Mouse (Mus musculus): ENCODE measurements around the gene Fam43a. TPM values are rescaled to one million over a fixed set of nuclear protein-coding genes. Genes with fewer than 3 reads are reported as not detected.

The Fam43a gene
- polyA plus RNA-seq, 1 experiment from 2014 or later = 7.2 TPM

DNA sequence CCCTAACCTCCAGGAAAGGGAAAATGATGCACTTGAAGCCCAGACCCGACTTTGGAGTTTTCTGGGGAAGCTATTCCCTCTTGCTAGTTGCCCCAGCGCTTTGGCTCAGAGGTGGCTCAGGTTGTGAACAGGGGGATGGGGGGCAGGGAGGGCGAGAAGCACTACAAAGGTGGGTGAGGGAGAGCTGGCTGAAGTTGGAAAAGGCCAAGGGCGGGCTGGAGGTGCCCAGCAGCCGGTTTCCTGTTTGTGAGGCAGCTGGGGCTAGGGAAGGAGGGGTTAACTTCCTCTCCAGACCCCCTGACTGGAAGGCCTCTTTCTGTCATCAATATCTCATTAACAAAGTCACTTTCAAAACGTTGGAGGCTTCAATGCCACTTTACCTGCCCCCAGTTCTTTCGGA, 2.4 kb downstream of the Fam43a start:
- no peak overlapping the region for H3K9ac ChIP-seq (ENCODE audit: low read depth, low read length)

DNA sequence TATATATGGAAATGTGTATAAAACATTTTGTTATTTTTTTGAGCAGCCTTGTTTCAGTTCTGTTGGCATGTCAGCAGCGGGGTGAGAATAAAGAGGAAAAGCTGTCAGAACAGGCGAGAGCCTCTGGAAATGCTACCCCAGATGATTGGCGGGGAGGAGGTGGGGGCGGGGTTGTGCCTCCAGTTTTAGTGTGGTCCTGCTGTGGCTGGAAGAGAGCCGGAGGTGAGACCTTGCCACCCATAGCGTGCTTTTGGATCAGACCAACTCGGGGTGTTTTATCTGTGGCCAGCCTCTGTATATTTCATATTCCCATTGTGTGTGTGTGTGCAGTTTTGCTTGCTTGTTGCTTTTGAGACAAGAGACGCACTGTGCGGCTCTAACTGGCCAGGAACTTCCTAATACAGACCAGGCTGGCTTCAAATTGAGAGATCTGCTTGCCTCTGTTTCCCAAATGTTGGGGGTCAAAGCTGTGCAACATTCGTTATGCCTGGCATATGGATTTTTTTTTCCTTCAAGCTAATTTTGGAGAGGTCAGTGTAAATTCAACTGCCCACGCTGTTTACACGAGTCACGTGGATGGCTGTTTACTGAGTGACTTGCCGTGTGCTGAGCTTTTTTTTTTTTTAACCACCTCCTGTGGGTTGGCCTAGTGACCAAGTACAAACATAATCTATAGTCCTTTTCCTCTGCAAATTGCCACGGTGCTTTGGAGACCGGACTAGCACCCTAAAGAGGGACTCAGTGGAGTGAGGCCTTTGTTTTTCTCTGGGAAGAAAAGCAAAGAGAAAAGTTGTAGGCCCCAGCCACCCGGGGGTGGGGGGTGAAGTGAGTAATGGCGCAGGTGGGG, 3.4 kb downstream of the Fam43a start:
- no peaks in the 10 kb centered on the region for H3K9me3 ChIP-seq (ENCODE audit: control insufficient read depth, low read length)
- H3K9ac ChIP-seq (ENCODE audit: low read depth, low read length) = no peak overlapping the region
- peaks cover 24% of the 10 kb centered on the region for H3K4me1 ChIP-seq (replicated peaks; ENCODE audit: control insufficient read depth, insufficient read depth, low read length)
- peak; percentile 43 for DNase-seq (ENCODE audit: low spot score)
- 25% methylated on average over 18 of the region's 18 CpGs for WGBS
- peak overlapping the region; percentile 81 for H3K4me2 ChIP-seq
- no peak for ATAC-seq (replicated peaks; ENCODE audit: low FRiP score)
- no peak overlapping the region for H3K27ac ChIP-seq (ENCODE audit: low read depth, low read length)
- peaks cover 27% of the 10 kb centered on the region for H3K27me3 ChIP-seq (replicated peaks; ENCODE audit: control insufficient read depth, insufficient read depth, low read length)
- no peak overlapping the region for H3K4me3 ChIP-seq (ENCODE audit: low read depth, low read length)
- no peaks in the 10 kb centered on the region for H3K36me3 ChIP-seq (ENCODE audit: control insufficient read depth, insufficient read depth, low read length)

More for the DNA sequence above, 2.4 kb downstream of the Fam43a start:
- Histone ChIP-seq H3K27ac (ENCODE audit: low read depth, low read length) (peak overlapping the region; percentile 45; the same call in 1 of the 2 replicates), H3K9me3 (ENCODE audit: control insufficient read depth, low read length) (no peaks in the 10 kb centered on the region), H3K36me3 (ENCODE audit: control insufficient read depth, insufficient read depth, low read length) (no peaks in the 10 kb centered on the region), H3K27me3 (replicated peaks; ENCODE audit: control insufficient read depth, insufficient read depth, low read length) (peaks cover 27% of the 10 kb centered on the region), H3K4me2 (peak overlapping the region; percentile 81), H3K4me1 (replicated peaks; ENCODE audit: control insufficient read depth, insufficient read depth, low read length) (peaks cover 27% of the 10 kb centered on the region), H3K4me3 (ENCODE audit: low read depth, low read length) (peak overlapping the region; percentile 64)
- WGBS = 24% methylated on average over 7 of the region's 7 CpGs
- DNase-seq (ENCODE audit: low spot score) = no peak
- no peak for ATAC-seq (replicated peaks; ENCODE audit: low FRiP score)

DNA sequence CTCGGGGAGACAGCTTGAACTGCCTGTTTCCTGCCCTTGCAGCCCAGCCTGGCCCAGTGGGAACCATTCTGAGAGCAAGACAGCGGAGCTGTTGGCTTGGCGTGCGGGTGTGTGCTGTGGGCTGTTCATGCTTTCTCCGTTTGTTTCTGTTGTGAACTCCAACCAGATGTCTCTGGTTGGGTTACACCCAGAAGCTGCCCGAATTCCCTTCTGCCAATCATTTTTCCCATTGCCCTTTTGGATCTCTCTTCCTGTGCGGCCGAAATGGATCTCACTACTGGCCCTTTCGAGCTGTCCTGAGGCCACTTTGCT, 4.0 kb downstream of the Fam43a start:
- H3K9ac ChIP-seq (ENCODE audit: low read depth, low read length) = no peak overlapping the region
- no peaks in the 10 kb centered on the region for H3K9me3 ChIP-seq (ENCODE audit: control insufficient read depth, low read length)
- DNase-seq (ENCODE audit: low spot score) (no peak), ATAC-seq (replicated peaks; ENCODE audit: low FRiP score) (no peak)
- peak overlapping the region; percentile 81 for H3K4me2 ChIP-seq
- H3K4me3 ChIP-seq (ENCODE audit: low read depth, low read length) = no peak overlapping the region
- no peaks in the 10 kb centered on the region for H3K36me3 ChIP-seq (ENCODE audit: control insufficient read depth, insufficient read depth, low read length)
- peaks cover 27% of the 10 kb centered on the region for H3K27me3 ChIP-seq (replicated peaks; ENCODE audit: control insufficient read depth, insufficient read depth, low read length)
- peaks cover 24% of the 10 kb centered on the region for H3K4me1 ChIP-seq (replicated peaks; ENCODE audit: control insufficient read depth, insufficient read depth, low read length)
- no peak overlapping the region for H3K27ac ChIP-seq (ENCODE audit: low read depth, low read length)
- 65% methylated on average over 9 of the region's 9 CpGs for WGBS

GRCm38 (mm10) chr16:30604061-30604806, 4.7 kb downstream of the Fam43a start:
- no peak overlapping the region for H3K4me2 ChIP-seq
- ATAC-seq (replicated peaks; ENCODE audit: low FRiP score) = no peak

GRCm38 (mm10) chr16:30604807-30605137, 5.2 kb downstream of the Fam43a start:
- ATAC-seq (replicated peaks; ENCODE audit: low FRiP score) = no peak
- no peaks in the 10 kb centered on the region for H3K36me3 ChIP-seq (ENCODE audit: control insufficient read depth, insufficient read depth, low read length)
- no peak overlapping the region for H3K9ac ChIP-seq (ENCODE audit: low read depth, low read length)
- H3K9me3 ChIP-seq (ENCODE audit: control insufficient read depth, low read length) = no peaks in the 10 kb centered on the region
- peaks cover 24% of the 10 kb centered on the region for H3K4me1 ChIP-seq (replicated peaks; ENCODE audit: control insufficient read depth, insufficient read depth, low read length)
- H3K4me2 ChIP-seq = no peak overlapping the region
- DNase-seq (ENCODE audit: low spot score) = no peak
- WGBS = 78% methylated on average over 7 of the region's 7 CpGs
- H3K27ac ChIP-seq (ENCODE audit: low read depth, low read length) = no peak overlapping the region
- H3K27me3 ChIP-seq (replicated peaks; ENCODE audit: control insufficient read depth, insufficient read depth, low read length) = peaks cover 23% of the 10 kb centered on the region
- H3K4me3 ChIP-seq (ENCODE audit: low read depth, low read length) = no peak overlapping the region

More at GRCm38 (mm10) chr16:30604061-30604806, 4.7 kb downstream of the Fam43a start:
- DNase-seq (ENCODE audit: low spot score) = no peak
- Histone ChIP-seq H3K4me3 (ENCODE audit: low read depth, low read length) (no peak overlapping the region), H3K27ac (ENCODE audit: low read depth, low read length) (no peak overlapping the region), H3K27me3 (replicated peaks; ENCODE audit: control insufficient read depth, insufficient read depth, low read length) (peaks cover 27% of the 10 kb centered on the region), H3K9me3 (ENCODE audit: control insufficient read depth, low read length) (no peaks in the 10 kb centered on the region), H3K9ac (ENCODE audit: low read depth, low read length) (no peak overlapping the region), H3K36me3 (ENCODE audit: control insufficient read depth, insufficient read depth, low read length) (no peaks in the 10 kb centered on the region), H3K4me1 (replicated peaks; ENCODE audit: control insufficient read depth, insufficient read depth, low read length) (peaks cover 24% of the 10 kb centered on the region)
- WGBS = 73% methylated on average over 16 of the region's 16 CpGs

- Histone ChIP-seq H3K4me2 (no peak overlapping the region), H3K36me3 (ENCODE audit: control insufficient read depth, insufficient read depth, low read length) (no peaks in the 10 kb centered on the region), H3K27me3 (replicated peaks; ENCODE audit: control insufficient read depth, insufficient read depth, low read length) (peaks cover 15% of the 10 kb centered on the region), H3K9ac (ENCODE audit: low read depth, low read length) (no peak overlapping the region), H3K9me3 (ENCODE audit: control insufficient read depth, low read length) (no peaks in the 10 kb centered on the region), H3K4me1 (replicated peaks; ENCODE audit: control insufficient read depth, insufficient read depth, low read length) (peaks cover 24% of the 10 kb centered on the region), H3K27ac (ENCODE audit: low read depth, low read length) (no peak overlapping the region), H3K4me3 (ENCODE audit: low read depth, low read length) (no peak overlapping the region)
- DNase-seq (ENCODE audit: low spot score) (no peak), ATAC-seq (replicated peaks; ENCODE audit: low FRiP score) (no peak)
- WGBS = 82% methylated on average over 6 of the region's 6 CpGs
These were observed 6.0 kb downstream of the Fam43a start for GRCm38 (mm10) chr16:30605528-30605927.

DNA sequence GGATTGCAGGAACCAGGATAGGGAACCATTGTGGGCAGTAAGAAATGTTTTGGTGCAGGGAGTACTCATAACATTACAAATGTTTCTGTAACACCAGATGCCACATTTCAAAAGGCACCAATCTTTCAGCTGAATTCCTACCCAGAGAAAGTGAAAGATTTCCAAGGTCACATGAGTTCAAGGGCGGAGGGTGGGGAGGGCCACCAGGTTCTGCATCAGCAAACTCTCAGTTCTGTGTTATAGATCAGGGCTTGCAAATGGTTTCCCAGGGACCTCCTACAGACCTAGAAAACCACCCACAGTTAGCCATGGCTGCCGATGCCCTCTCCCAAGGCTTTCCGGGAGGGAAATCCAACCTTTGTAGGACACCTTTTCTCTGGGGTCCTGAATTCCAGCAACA, 8.3 kb downstream of the Fam43a start:
- H3K36me3 ChIP-seq (ENCODE audit: control insufficient read depth, insufficient read depth, low read length) = no peaks in the 10 kb centered on the region

GRCm38 (mm10) chr16:30611331-30611730, 11.8 kb downstream of the Fam43a start:
- WGBS = 66% methylated on average over 5 of the region's 5 CpGs
- H3K9me3 ChIP-seq (ENCODE audit: control insufficient read depth, low read length) = no peaks in the 10 kb centered on the region
- no peak for ATAC-seq (replicated peaks; ENCODE audit: low FRiP score)
- no peak overlapping the region for H3K27ac ChIP-seq (ENCODE audit: low read depth, low read length)
- no peak overlapping the region for H3K4me2 ChIP-seq
- no peaks in the 10 kb centered on the region for H3K36me3 ChIP-seq (ENCODE audit: control insufficient read depth, insufficient read depth, low read length)
- no peak overlapping the region for H3K9ac ChIP-seq (ENCODE audit: low read depth, low read length)
- no peak overlapping the region for H3K4me3 ChIP-seq (ENCODE audit: low read depth, low read length)
- DNase-seq (ENCODE audit: low spot score) = no peak
- no peaks in the 10 kb centered on the region for H3K27me3 ChIP-seq (replicated peaks; ENCODE audit: control insufficient read depth, insufficient read depth, low read length)
- H3K4me1 ChIP-seq (replicated peaks; ENCODE audit: control insufficient read depth, insufficient read depth, low read length) = no peaks in the 10 kb centered on the region

More for the DNA sequence above, 8.3 kb downstream of the Fam43a start:
- ATAC-seq (replicated peaks; ENCODE audit: low FRiP score) = no peak
- H3K27ac ChIP-seq (ENCODE audit: low read depth, low read length) = no peak overlapping the region
- no peak for DNase-seq (ENCODE audit: low spot score)
- peaks cover 6% of the 10 kb centered on the region; the same call in 1 of the 2 replicates for H3K4me1 ChIP-seq (replicated peaks; ENCODE audit: control insufficient read depth, insufficient read depth, low read length)
- no peak overlapping the region for H3K9ac ChIP-seq (ENCODE audit: low read depth, low read length)
- no peak overlapping the region for H3K4me2 ChIP-seq
- H3K9me3 ChIP-seq (ENCODE audit: control insufficient read depth, low read length) = no peaks in the 10 kb centered on the region
- 80% methylated on average over 3 of the region's 3 CpGs for WGBS
- no peaks in the 10 kb centered on the region for H3K27me3 ChIP-seq (replicated peaks; ENCODE audit: control insufficient read depth, insufficient read depth, low read length)
- H3K4me3 ChIP-seq (ENCODE audit: low read depth, low read length) = no peak overlapping the region
